Mouse (Mus musculus) heart, adult 2 months (tissue): ENCODE data around the gene Atxn7l1. TPM values are rescaled to one million over a fixed set of nuclear protein-coding genes. Genes with fewer than 3 reads are reported as not detected.
A peak's percentile ranks its signal among the peaks of the same experiment; 100 is the strongest.

ENCODE experiments used
- DNase-seq, 2 experiments: peaks; one replicate each; pipeline ENCODE4 v3.0.0; 2021
- H3K27ac ChIP-seq: fragments of 200-600 bp; 2 replicates; pipeline ENCODE4 v1.8.1; 2022
- H3K27me3 ChIP-seq: fragments of 200-500 bp; 2 replicates; pipeline ENCODE4 v1.6.1; 2012; ENCODE audit warnings: mild to moderate bottlenecking, low read length, inconsistent platforms, mixed read lengths; ENCODE audit not compliant: control insufficient read depth, insufficient read depth
- H3K36me3 ChIP-seq: fragments of 200-500 bp; 2 replicates; pipeline ENCODE4 v1.6.1; 2012; ENCODE audit warnings: low read length, inconsistent platforms; ENCODE audit not compliant: control insufficient read depth, insufficient read depth
- H3K4me1 ChIP-seq: fragments of 200-500 bp; 2 replicates; pipeline ENCODE4 v1.6.1; 2011; ENCODE audit warnings: low read length; ENCODE audit not compliant: control insufficient read depth, insufficient read depth
- H3K4me3 ChIP-seq: fragments of 200-600 bp; 2 replicates; pipeline ENCODE4 v1.8.1; 2022
- H3K79me2 ChIP-seq: fragments of 200-500 bp; replicated peaks from 2 replicates; pipeline ENCODE4 v1.6.1; 2012; ENCODE audit warnings: mild to moderate bottlenecking, inconsistent platforms, low read length, moderate library complexity, mixed read lengths; ENCODE audit not compliant: control insufficient read depth, insufficient read depth
- H3K9ac ChIP-seq: fragments of 200-500 bp; 2 replicates; pipeline ENCODE4 v1.6.1; 2012; ENCODE audit warnings: low read depth, mild to moderate bottlenecking, control low read depth, inconsistent platforms, low read length, mixed read lengths
- CTCF ChIP-seq: fragments of 200-600 bp; IDR thresholded peaks from 2 replicates; pipeline ENCODE4 v1.8.1; 2022; ENCODE audit warnings: antibody characterized with exemption, mild to moderate bottlenecking, moderate library complexity
- EP300 ChIP-seq: fragments of 200-500 bp; IDR thresholded peaks from 2 replicates; pipeline ENCODE4 v1.6.1; 2011; ENCODE audit warnings: low read depth, low read length, control low read depth; ENCODE audit not compliant: insufficient read depth
- POLR2A ChIP-seq: fragments of 200-500 bp; IDR thresholded peaks from 2 replicates; pipeline ENCODE4 v1.6.1; 2011; ENCODE audit warnings: mild to moderate bottlenecking, low read depth, low read length, control low read depth; ENCODE audit not compliant: insufficient read depth
- WGBS: fragments of 180-500 bp; shearing (Covaris S2); methylation state at CpG from one replicate; pipeline ENCODE4 v1.1.7; 2018; 5-methylcytosine and 5-hydroxymethylcytosine counted together
- intact Hi-C: fragments of 180-260 bp; cut with DNase I; formaldehyde crosslinking; loops from one replicate; pipeline ENCODE4 v1.15.1; 2025
- polyA plus RNA-seq: library from polyadenylated mRNA; depleted of rRNA; stranded (reverse); fragments of >200 nt; gene quantifications from 2 replicates; pipeline ENCODE4 v1.2.3, GENCODE M21; 2012
- total RNA-seq, 2 experiments: library from RNA; stranded (reverse); gene quantifications; 2 replicates each; pipeline ENCODE4 v1.2.3; 2021

The Atxn7l1 gene
- total and polyA plus RNA-seq, 3 experiments: 18.8 to 21.6 (median 19.0) TPM

GRCm38 (mm10) chr12:33308668-33309067 lies 161.2 kb downstream of the Atxn7l1 start:
- 92% methylated on average over 7 of the region's 7 CpGs for WGBS
- no peak for TF ChIP-seq POLR2A
- no peak for TF ChIP-seq EP300
- TF ChIP-seq CTCF: no peak

GRCm38 (mm10) chr12:33313828-33314671 lies 166.6 kb downstream of the Atxn7l1 start:
- Histone ChIP-seq H3K79me2 (no peaks in the 10 kb centered on the region), H3K4me1 (peaks cover 31% of the 10 kb centered on the region), H3K27me3 (no peaks in the 10 kb centered on the region), H3K36me3 (peaks cover 3% of the 10 kb centered on the region), H3K4me3 (peak overlapping the region; percentile 46), H3K9ac (peak overlapping the region; percentile 46; the same call in 1 of the 2 replicates), H3K27ac (peak overlapping the region; percentile 75)
- intact Hi-C loops: loop anchor here (2.0 to 10.0 kb wide), 4 partner anchors 13 to 489 kb away; partner anchors contain the start of gene Sypl
- peak; percentile 83 to 91 for DNase-seq
- WGBS: 4% methylated on average over 14 of the region's 14 CpGs
- TF ChIP-seq POLR2A: no peak
- TF ChIP-seq EP300: peak; percentile 78

More at GRCm38 (mm10) chr12:33308668-33309067, 161.2 kb downstream of the Atxn7l1 start:
- peaks cover 3% of the 10 kb centered on the region for H3K36me3 ChIP-seq
- no peak overlapping the region for H3K27ac ChIP-seq
- peaks cover 18% of the 10 kb centered on the region for H3K4me1 ChIP-seq
- intact Hi-C loops: no loop called here
- H3K27me3 ChIP-seq: no peaks in the 10 kb centered on the region
- no peaks in the 10 kb centered on the region; the same call in 1 of the 2 replicates for H3K79me2 ChIP-seq
- no peak overlapping the region for H3K4me3 ChIP-seq
- no peak for DNase-seq
- no peak overlapping the region for H3K9ac ChIP-seq

- intact Hi-C loops: loop anchor here (2.0 to 10.0 kb wide), 4 partner anchors 14 to 490 kb away; partner anchors contain the start of gene Sypl
- H3K9ac ChIP-seq: no peak overlapping the region
- 62% methylated on average over 16 of the region's 16 CpGs for WGBS
- H3K36me3 ChIP-seq: peaks cover 3% of the 10 kb centered on the region
- DNase-seq: peak; percentile 50 to 65
- no peaks in the 10 kb centered on the region for H3K79me2 ChIP-seq
- TF ChIP-seq EP300: no peak
- no peak for TF ChIP-seq CTCF
- TF ChIP-seq POLR2A: no peak
- H3K27ac ChIP-seq: peak overlapping the region; percentile 75
- no peaks in the 10 kb centered on the region for H3K27me3 ChIP-seq
- H3K4me1 ChIP-seq: peaks cover 31% of the 10 kb centered on the region
- H3K4me3 ChIP-seq: no peak overlapping the region; the same call in 1 of the 2 replicates
These were observed 167.6 kb downstream of the Atxn7l1 start for GRCm38 (mm10) chr12:33314924-33315643.

- TF ChIP-seq POLR2A: no peak
- no peak for TF ChIP-seq CTCF
- TF ChIP-seq EP300: no peak
- peak overlapping the region; percentile 75; the same call in 1 of the 2 replicates for H3K27ac ChIP-seq
- peaks cover 30% of the 10 kb centered on the region for H3K4me1 ChIP-seq
- peaks cover 3% of the 10 kb centered on the region for H3K36me3 ChIP-seq
- no peak overlapping the region for H3K4me3 ChIP-seq
- no peak overlapping the region for H3K9ac ChIP-seq
- H3K79me2 ChIP-seq: no peaks in the 10 kb centered on the region
- DNase-seq: no peak
- WGBS: 69% methylated on average over 5 of the region's 5 CpGs
- H3K27me3 ChIP-seq: no peaks in the 10 kb centered on the region
- intact Hi-C loops: loop anchor here (2.0 to 10.0 kb wide), 3 partner anchors 15 to 491 kb away; no protein-coding TSS in a partner anchor
These were observed 168.3 kb downstream of the Atxn7l1 start for GRCm38 (mm10) chr12:33315804-33316203.

GRCm38 (mm10) chr12:33317792-33318530 lies 170.5 kb downstream of the Atxn7l1 start:
- no peaks in the 10 kb centered on the region for H3K27me3 ChIP-seq
- H3K36me3 ChIP-seq: no peaks in the 10 kb centered on the region
- DNase-seq: no peak
- no peak overlapping the region for H3K4me3 ChIP-seq
- intact Hi-C loops: loop anchor here (10.0 kb wide), 1 partner anchor 493 kb away; no protein-coding TSS in a partner anchor
- H3K27ac ChIP-seq: no peak overlapping the region
- peaks cover 18% of the 10 kb centered on the region for H3K4me1 ChIP-seq
- H3K9ac ChIP-seq: no peak overlapping the region
- no peaks in the 10 kb centered on the region for H3K79me2 ChIP-seq
- TF ChIP-seq POLR2A: no peak
- TF ChIP-seq CTCF: no peak
- no peak for TF ChIP-seq EP300
- 62% methylated on average over 9 of the region's 9 CpGs for WGBS
